Mouse (Mus musculus) embryonic facial prominence, embryonic 11.5 days (tissue): Measurements from ENCODE around the gene Cc2d1a. TPM values are rescaled to one million over a fixed set of nuclear protein-coding genes. Genes with fewer than 3 reads are reported as not detected.

Experiments used
- ATAC-seq: fragments of 200-750 bp; cut with Nextera tagmentation; replicated peaks from 2 replicates; pipeline ENCODE4 v1.8.0; 2017; ENCODE audit warnings: low read depth; ENCODE audit not compliant: insufficient number of reproducible peaks, low FRiP score, low TSS enrichment
- DNase-seq: peaks from one replicate; pipeline ENCODE4 v3.0.0-alpha.2; 2015; ENCODE audit warnings: low spot score
- H3K27ac ChIP-seq: fragments of 300-500 bp; sonication (generic); replicated peaks from 2 replicates; pipeline ENCODE4 v1.5.1; 2014; ENCODE audit warnings: mild to moderate bottlenecking, low read depth, low read length, control low read depth
- H3K27me3 ChIP-seq: fragments of 300-500 bp; sonication (generic); 2 replicates; pipeline ENCODE4 v1.6.1; 2014; ENCODE audit warnings: mild to moderate bottlenecking, low read length, moderate library complexity, mixed read lengths; ENCODE audit not compliant: control insufficient read depth, insufficient read depth
- H3K36me3 ChIP-seq: fragments of 300-500 bp; sonication (generic); replicated peaks from 2 replicates; pipeline ENCODE4 v1.6.1; 2014; ENCODE audit warnings: low read depth, mild to moderate bottlenecking, low read length, moderate library complexity, mixed read lengths; ENCODE audit not compliant: control insufficient read depth, insufficient read depth
- H3K4me1 ChIP-seq: fragments of 300-500 bp; sonication (generic); 2 replicates; pipeline ENCODE4 v1.6.1; 2014; ENCODE audit warnings: low read length, mixed read lengths; ENCODE audit not compliant: control insufficient read depth, insufficient read depth
- H3K4me2 ChIP-seq: fragments of 300-500 bp; sonication (generic); 2 replicates; pipeline ENCODE4 v1.6.1; 2014; ENCODE audit warnings: low read depth, mild to moderate bottlenecking, control low read depth, low read length, moderate library complexity
- H3K4me3 ChIP-seq: fragments of 300-500 bp; sonication (generic); 2 replicates; pipeline ENCODE4 v1.5.1; 2014; ENCODE audit warnings: low read depth, low read length, control low read depth
- H3K9ac ChIP-seq: fragments of 300-500 bp; sonication (generic); replicated peaks from 2 replicates; pipeline ENCODE4 v1.6.1; 2014; ENCODE audit warnings: mild to moderate bottlenecking, control low read depth, low read length
- H3K9me3 ChIP-seq: fragments of 300-500 bp; sonication (generic); replicated peaks from 2 replicates; pipeline ENCODE4 v1.6.1; 2016; ENCODE audit warnings: mild to moderate bottlenecking, low read length, inconsistent platforms, mixed read lengths; ENCODE audit not compliant: control insufficient read depth
- WGBS: fragments of 180-500 bp; shearing (Covaris S2); extraction: QIAGEN DNeasy Blood & Tissue Kit; methylation state at CpG from one replicate; pipeline ENCODE4 v1.1.7; 2014; 5-methylcytosine and 5-hydroxymethylcytosine counted together
- polyA plus RNA-seq: library from polyadenylated mRNA; unstranded; fragments of >200 nt; fragmentation: Nextera tagmentation; extraction: Ambion mirVana; gene quantifications from 2 replicates; pipeline ENCODE4 v1.2.1, GENCODE M21; 2014

The Cc2d1a gene
- polyA plus RNA-seq, 1 experiment from 2014 or later: 9.5 TPM

DNA sequence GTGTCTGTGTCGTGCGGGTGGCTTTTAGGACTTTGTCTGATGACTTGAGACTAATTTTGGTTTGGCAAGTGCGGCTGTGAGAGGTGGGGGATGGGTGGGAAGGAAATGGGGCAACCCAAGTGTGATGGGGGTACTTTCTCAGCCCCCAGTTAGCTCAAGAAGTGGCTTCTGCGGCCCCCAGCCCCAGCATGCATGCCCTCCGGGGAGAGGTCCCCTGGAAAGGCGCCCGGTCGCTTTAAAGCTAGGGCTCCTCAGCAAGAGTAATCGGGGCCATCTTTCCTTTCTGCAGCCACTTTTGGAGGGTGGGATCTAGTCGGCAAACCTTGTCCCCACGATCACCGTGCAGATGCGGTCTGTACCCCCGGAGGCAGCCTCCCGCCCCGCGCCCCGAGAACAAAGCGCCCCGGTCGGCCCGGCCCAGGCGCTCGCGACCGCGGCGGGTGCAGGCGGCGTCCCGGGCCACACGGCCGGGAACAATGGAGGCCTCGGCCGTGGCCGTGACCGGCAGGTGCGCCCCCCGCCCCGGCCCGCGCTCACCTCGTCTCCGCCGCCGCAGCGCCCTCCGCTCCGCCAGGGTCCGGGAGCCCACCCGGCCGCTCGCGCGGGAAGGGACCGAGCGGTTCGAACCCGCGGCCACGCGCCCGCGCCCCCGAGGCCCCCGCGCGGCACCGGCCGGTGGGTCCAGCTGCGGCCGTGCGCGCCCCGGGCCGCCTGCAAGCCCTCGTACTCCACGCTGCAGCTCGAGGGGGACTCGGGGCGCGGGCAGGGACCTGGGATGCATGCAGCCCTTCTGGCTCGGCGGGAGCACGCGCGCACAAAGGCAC lies 35.7 kb upstream of the Cc2d1a start:
- 0 out of 2 replicates have a peak, but pooled peaks have one; percentile 10 for ATAC-seq
- Histone ChIP-seq H3K36me3 (peaks cover 4% of the 10 kb centered on the region), H3K4me1 (peaks cover 9% of the 10 kb centered on the region), H3K27ac (peak overlapping the region; percentile 89), H3K4me2 (peak overlapping the region; percentile 89), H3K27me3 (no peaks in the 10 kb centered on the region), H3K4me3 (peak overlapping the region; percentile 83), H3K9me3 (no peaks in the 10 kb centered on the region), H3K9ac (peak overlapping the region; percentile 99)
- WGBS: under 1% methylated on average over 83 of the region's 87 CpGs
- DNase-seq: peak; percentile 72

- Histone ChIP-seq H3K27me3 (no peaks in the 10 kb centered on the region), H3K4me3 (peak overlapping the region; percentile 83), H3K4me1 (peaks cover 9% of the 10 kb centered on the region), H3K4me2 (peak overlapping the region; percentile 89), H3K9ac (peak overlapping the region; percentile 99), H3K36me3 (peaks cover 6% of the 10 kb centered on the region), H3K27ac (peak overlapping the region; percentile 89; the same call in 1 of the 2 replicates), H3K9me3 (no peaks in the 10 kb centered on the region)
- ATAC-seq (no peak), DNase-seq (no peak)
- 56% methylated on average over 4 of the region's 4 CpGs for WGBS
Measured at GRCm38 (mm10) chr8:84182833-84183232, 35.1 kb upstream of the Cc2d1a start.

GRCm38 (mm10) chr8:84180530-84181190 lies 32.9 kb upstream of the Cc2d1a start:
- peak; percentile 78 for ATAC-seq
- peak overlapping the region; percentile 95 for H3K27ac ChIP-seq
- peak; percentile 86 for DNase-seq
- peak overlapping the region; percentile 28 for H3K4me3 ChIP-seq
- peaks cover 9% of the 10 kb centered on the region for H3K4me1 ChIP-seq
- 2% methylated on average over 16 of the region's 16 CpGs for WGBS
- no peaks in the 10 kb centered on the region for H3K27me3 ChIP-seq
- peak overlapping the region; percentile 77 for H3K9ac ChIP-seq
- no peaks in the 10 kb centered on the region for H3K9me3 ChIP-seq
- H3K4me2 ChIP-seq: peak overlapping the region; percentile 48
- H3K36me3 ChIP-seq: peaks cover 9% of the 10 kb centered on the region

GRCm38 (mm10) chr8:84179946-84180345 lies 32.2 kb upstream of the Cc2d1a start:
- peak overlapping the region; percentile 48 for H3K4me2 ChIP-seq
- WGBS: 12% methylated on average over 4 of the region's 4 CpGs
- peak overlapping the region; percentile 95; the same call in 1 of the 2 replicates for H3K27ac ChIP-seq
- H3K9ac ChIP-seq: peak overlapping the region; percentile 77
- no peaks in the 10 kb centered on the region for H3K27me3 ChIP-seq
- H3K4me3 ChIP-seq: peak overlapping the region; percentile 28
- peaks cover 9% of the 10 kb centered on the region for H3K4me1 ChIP-seq
- DNase-seq: no peak
- no peak; the same call in 1 of the 2 replicates for ATAC-seq
- no peaks in the 10 kb centered on the region for H3K9me3 ChIP-seq
- peaks cover 12% of the 10 kb centered on the region for H3K36me3 ChIP-seq

DNA sequence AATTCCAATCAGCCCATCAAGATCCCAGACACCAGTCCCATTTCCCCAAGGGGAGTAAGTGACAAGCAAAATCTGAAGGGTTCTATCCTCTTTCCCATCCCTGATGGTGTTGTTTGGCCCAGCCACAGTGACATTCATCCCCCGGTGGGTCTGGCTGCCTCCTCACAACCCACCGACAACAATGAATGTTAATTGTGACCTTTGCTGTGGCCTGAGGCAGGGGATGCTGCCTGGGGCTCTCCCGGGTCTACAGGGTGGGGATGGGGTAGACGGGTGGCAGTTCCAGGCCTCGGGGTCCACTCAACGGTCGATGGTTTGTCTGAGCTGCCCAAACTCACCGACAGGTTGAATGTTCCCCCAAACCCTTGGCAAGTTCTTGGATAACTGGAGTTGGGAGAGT lies 30.9 kb upstream of the Cc2d1a start:
- Histone ChIP-seq H3K27me3 (no peaks in the 10 kb centered on the region), H3K4me2 (no peak overlapping the region), H3K9me3 (no peaks in the 10 kb centered on the region), H3K9ac (no peak overlapping the region), H3K36me3 (peaks cover 12% of the 10 kb centered on the region), H3K4me3 (no peak overlapping the region), H3K27ac (no peak overlapping the region), H3K4me1 (peaks cover 9% of the 10 kb centered on the region)
- DNase-seq (no peak), ATAC-seq (no peak)
- 77% methylated on average over 8 of the region's 8 CpGs for WGBS

GRCm38 (mm10) chr8:84177405-84177804 lies 29.7 kb upstream of the Cc2d1a start:
- H3K27me3 ChIP-seq: no peaks in the 10 kb centered on the region
- ATAC-seq: no peak
- H3K4me3 ChIP-seq: no peak overlapping the region
- peaks cover 5% of the 10 kb centered on the region for H3K4me1 ChIP-seq
- no peak overlapping the region for H3K4me2 ChIP-seq
- H3K36me3 ChIP-seq: peaks cover 18% of the 10 kb centered on the region
- 92% methylated on average over 3 of the region's 3 CpGs for WGBS
- H3K9ac ChIP-seq: no peak overlapping the region
- no peak overlapping the region for H3K27ac ChIP-seq
- no peak for DNase-seq
- no peaks in the 10 kb centered on the region for H3K9me3 ChIP-seq

GRCm38 (mm10) chr8:84176560-84176959 lies 28.8 kb upstream of the Cc2d1a start:
- H3K27me3 ChIP-seq: no peaks in the 10 kb centered on the region
- H3K9me3 ChIP-seq: no peaks in the 10 kb centered on the region
- peaks cover 22% of the 10 kb centered on the region for H3K36me3 ChIP-seq
- H3K27ac ChIP-seq: no peak overlapping the region
- ATAC-seq (no peak), DNase-seq (peak; percentile 12)
- H3K4me3 ChIP-seq: no peak overlapping the region
- H3K4me1 ChIP-seq: peaks cover 5% of the 10 kb centered on the region
- no peak overlapping the region for H3K9ac ChIP-seq
- 22% methylated on average over 3 of the region's 3 CpGs for WGBS
- no peak overlapping the region for H3K4me2 ChIP-seq

DNA sequence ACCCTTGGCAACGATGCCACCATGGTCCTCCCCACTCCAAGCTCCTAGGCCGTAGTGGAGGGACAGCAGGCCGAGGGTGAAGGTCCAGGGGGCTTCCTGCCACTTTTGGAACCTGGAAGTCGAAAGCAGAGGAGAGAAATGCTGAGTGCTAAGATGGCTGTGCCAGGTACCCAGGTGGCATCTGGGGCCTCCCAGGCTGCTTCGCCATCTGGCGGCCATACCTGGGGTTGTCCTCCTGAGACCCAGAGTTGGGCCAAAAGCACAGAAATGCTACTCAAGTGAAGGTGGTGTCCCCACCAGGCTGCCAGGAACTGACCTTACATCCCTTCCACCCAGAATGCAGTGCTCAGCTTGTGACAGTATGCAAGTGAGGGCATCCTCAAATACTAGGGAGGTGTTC lies 26.1 kb upstream of the Cc2d1a start:
- H3K9ac ChIP-seq: no peak overlapping the region
- H3K27ac ChIP-seq: no peak overlapping the region
- no peaks in the 10 kb centered on the region for H3K9me3 ChIP-seq
- no peak for ATAC-seq
- no peaks in the 10 kb centered on the region; the same call in 1 of the 2 replicates for H3K4me1 ChIP-seq
- no peaks in the 10 kb centered on the region for H3K27me3 ChIP-seq
- H3K4me3 ChIP-seq: no peak overlapping the region
- 80% methylated on average over 6 of the region's 6 CpGs for WGBS
- H3K36me3 ChIP-seq: peaks cover 23% of the 10 kb centered on the region
- no peak overlapping the region for H3K4me2 ChIP-seq
- DNase-seq: no peak
